Mouse (Mus musculus): ENCODE data around the gene Dnaja2.

Gene Dnaja2

GRCm38 (mm10) chr8:85500955-85501685 lies 54.0 kb downstream of the Dnaja2 start:
- no peak for DNase-seq (ENCODE audit: low read depth)

GRCm38 (mm10) chr8:85500460-85500859 lies 54.7 kb downstream of the Dnaja2 start:
- DNase-seq (ENCODE audit: low read depth), result no peak

GRCm38 (mm10) chr8:85498577-85498976 lies 56.6 kb downstream of the Dnaja2 start:
- DNase-seq (ENCODE audit: low read depth), result no peak

- no peak for DNase-seq (ENCODE audit: low read depth)
Measured at GRCm38 (mm10) chr8:85496778-85497177, 58.4 kb downstream of the Dnaja2 start.

GRCm38 (mm10) chr8:85496125-85496524 lies 59.0 kb downstream of the Dnaja2 start:
- no peak for DNase-seq (ENCODE audit: low read depth)

GRCm38 (mm10) chr8:85492940-85493931 lies 61.9 kb downstream of the Dnaja2 start:
- peak; percentile 35 for DNase-seq (ENCODE audit: low read depth)

- DNase-seq (ENCODE audit: low read depth), result peak; percentile 96
Measured at GRCm38 (mm10) chr8:85492125-85492875, 62.8 kb downstream of the Dnaja2 start, which contains the start of gene Gpt2. TSS of gene Gpt2 (plus strand) at chr8:85492576.

GRCm38 (mm10) chr8:85489546-85489945 lies 65.6 kb downstream of the Dnaja2 start:
- peak; percentile 13 for DNase-seq (ENCODE audit: low read depth)

- DNase-seq (ENCODE audit: low read depth), result peak; percentile 27
Measured at GRCm38 (mm10) chr8:85488631-85489030, 66.5 kb downstream of the Dnaja2 start.

- DNase-seq (ENCODE audit: low read depth), result no peak
Measured at GRCm38 (mm10) chr8:85487906-85488620, 67.1 kb downstream of the Dnaja2 start.

Measured in 416B (cell line).